Mouse (Mus musculus) lung, adult 2 months (tissue): ENCODE results near the gene Zfp981.
"Not testable (repeated sequence)": the region's sequence is repeated elsewhere in the genome, so short reads cannot be mapped to it uniquely, and the experiment has no call there.

Source experiments
- CTCF ChIP-seq: fragments of 200-500 bp; IDR thresholded peaks from 2 replicates; pipeline ENCODE4 v1.5.1; 2011; ENCODE audit warnings: mild to moderate bottlenecking, low read length, control low read depth; ENCODE audit not compliant: insufficient read depth
- POLR2A ChIP-seq: fragments of 200-500 bp; IDR thresholded peaks from 2 replicates; pipeline ENCODE4 v1.6.1; 2011; ENCODE audit warnings: low read depth, mild to moderate bottlenecking, control low read depth, low read length, borderline replicate concordance; ENCODE audit errors: extremely low read depth

- not testable (repeated sequence) for TF ChIP-seq POLR2A, CTCF
Measured at GRCm38 (mm10) chr4:146460685-146461084, 41.1 kb upstream of the Zfp981 start.
